Mouse (Mus musculus): ENCODE measurements at regions not wholly inside any gene's neighbourhood (a gene's known extent, or its start where the extent isn't known, plus 50 kb on each side); places are given as distances from the start of the nearest gene placed in this dataset.
"Not testable (repeated sequence)": the region's sequence is repeated elsewhere in the genome, so short reads cannot be mapped to it uniquely, and the experiment has no call there.

GRCm38 (mm10) chr8:37237306-37237705 lies 243.9 kb downstream of the AI429214 start:
- DNase-seq (ENCODE audit: low spot score): no peak

DNA sequence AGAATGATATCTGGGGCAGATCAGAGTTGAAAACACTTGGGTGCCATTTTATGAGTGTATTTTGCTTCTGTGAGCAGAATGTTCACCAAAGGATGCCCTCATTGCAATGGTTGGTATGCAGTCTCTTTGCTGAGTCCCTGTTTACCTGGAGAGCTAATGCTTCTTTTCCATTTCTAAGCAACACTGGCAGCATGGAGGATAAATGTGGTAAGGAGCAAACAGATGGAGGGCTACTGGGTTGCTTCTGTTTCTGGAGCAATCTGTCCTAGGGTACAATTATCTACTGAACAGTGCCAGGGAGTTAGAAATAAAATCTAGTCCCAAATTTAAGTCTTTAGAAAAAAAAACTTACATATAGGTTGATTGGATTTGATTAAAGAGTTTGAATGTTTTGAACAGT lies 245.9 kb downstream of the AI429214 start:
- DNase-seq (ENCODE audit: low spot score): no peak

DNA sequence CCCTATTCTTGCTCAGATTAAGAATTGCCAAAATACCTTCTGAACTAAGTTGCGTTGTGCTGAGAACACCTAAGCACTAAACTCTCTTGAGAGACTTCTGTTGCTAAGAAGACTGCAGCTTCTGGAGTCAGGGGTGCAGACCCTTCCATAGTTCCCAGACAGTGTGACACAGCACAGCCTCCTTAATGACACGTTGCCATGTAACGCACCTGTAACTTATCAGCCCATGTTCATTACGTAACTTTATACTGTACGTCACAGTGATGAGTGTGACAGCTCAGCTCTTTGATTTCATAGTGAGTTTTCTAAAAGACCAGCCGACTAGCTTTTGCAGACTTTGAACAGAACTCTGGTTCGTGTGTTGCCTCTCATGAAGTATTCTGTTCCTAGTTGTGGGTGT lies 257.8 kb downstream of the AI429214 start:
- DNase-seq (ENCODE audit: low spot score): not testable (repeated sequence)

DNA sequence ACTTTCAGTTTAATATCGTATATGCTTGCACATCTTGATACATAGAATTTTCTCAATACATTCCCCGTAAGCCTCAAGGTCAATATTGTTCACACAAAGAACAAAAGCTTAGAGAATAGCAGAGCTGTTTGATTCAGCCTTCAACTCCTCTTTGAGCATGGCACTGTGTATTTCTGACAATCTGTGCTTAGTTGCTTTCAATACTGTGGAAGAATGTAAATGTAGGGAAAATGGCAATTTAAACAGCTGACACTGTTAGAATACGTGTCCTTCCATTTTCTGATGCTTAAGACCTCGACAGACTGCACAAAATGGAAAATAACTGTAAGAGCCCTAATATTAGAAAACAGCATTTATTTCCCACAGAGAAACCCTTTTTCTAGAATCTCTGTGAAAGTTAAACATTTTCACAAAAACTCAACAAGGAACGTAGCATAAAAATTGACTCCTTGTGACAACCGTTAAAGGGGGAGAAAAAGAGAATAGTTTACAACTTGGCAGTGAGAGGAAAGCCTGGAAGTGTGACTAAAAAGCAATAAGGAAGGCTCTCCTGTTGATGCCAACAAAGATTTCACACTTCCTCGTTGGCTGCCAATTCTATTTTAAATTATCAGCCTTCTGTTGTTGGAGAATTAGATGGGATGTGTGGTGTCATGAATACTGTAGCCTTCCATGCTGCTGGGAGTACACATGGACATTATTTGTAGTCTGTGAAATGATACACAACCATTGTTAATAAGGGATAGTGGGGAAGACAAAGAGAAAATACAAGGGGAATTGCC lies 297.9 kb downstream of the AI429214 start:
- DNase-seq (ENCODE audit: low spot score): no peak
